Mouse (Mus musculus): ENCODE data around the gene Cacna1d.

Gene Cacna1d

GRCm38 (mm10) chr14:30208156-30208555 is 283.1 kb downstream of the Cacna1d start:
- no peak for DNase-seq (ENCODE audit: low read depth, low spot score)

- no peak for DNase-seq (ENCODE audit: low read depth, low spot score)
Measured at GRCm38 (mm10) chr14:30205821-30206220, 285.4 kb downstream of the Cacna1d start.

- DNase-seq (ENCODE audit: low read depth, low spot score) = no peak
Measured at GRCm38 (mm10) chr14:30204526-30204925, 286.7 kb downstream of the Cacna1d start.

GRCm38 (mm10) chr14:30200310-30200709 is 290.9 kb downstream of the Cacna1d start:
- no peak for DNase-seq (ENCODE audit: low read depth, low spot score)

- no peak for DNase-seq (ENCODE audit: low read depth, low spot score)
Measured at GRCm38 (mm10) chr14:30198882-30199281, 292.4 kb downstream of the Cacna1d start.

GRCm38 (mm10) chr14:30198116-30198515 is 293.1 kb downstream of the Cacna1d start:
- DNase-seq (ENCODE audit: low read depth, low spot score) = no peak

- no peak for DNase-seq (ENCODE audit: low read depth, low spot score)
Measured at GRCm38 (mm10) chr14:30196959-30197358, 294.3 kb downstream of the Cacna1d start.

GRCm38 (mm10) chr14:30196235-30196634 is 295.0 kb downstream of the Cacna1d start:
- DNase-seq (ENCODE audit: low read depth, low spot score) = peak; percentile 12

- DNase-seq (ENCODE audit: low read depth, low spot score) = no peak
Measured at GRCm38 (mm10) chr14:30190308-30190971, 300.8 kb downstream of the Cacna1d start.

GRCm38 (mm10) chr14:30185616-30186274 is 305.5 kb downstream of the Cacna1d start:
- no peak for DNase-seq (ENCODE audit: low read depth, low spot score)

GRCm38 (mm10) chr14:30184445-30185152 is 306.7 kb downstream of the Cacna1d start:
- no peak for DNase-seq (ENCODE audit: low read depth, low spot score)

- no peak for DNase-seq (ENCODE audit: low read depth, low spot score)
Measured at GRCm38 (mm10) chr14:30184013-30184412, 307.2 kb downstream of the Cacna1d start.

GRCm38 (mm10) chr14:30182624-30183524 is 308.4 kb downstream of the Cacna1d start:
- no peak for DNase-seq (ENCODE audit: low read depth, low spot score)

- DNase-seq (ENCODE audit: low read depth, low spot score) = no peak
Measured at GRCm38 (mm10) chr14:30178306-30178705, 312.9 kb downstream of the Cacna1d start.

GRCm38 (mm10) chr14:30177850-30178249 is 313.4 kb downstream of the Cacna1d start:
- peak; percentile 28 for DNase-seq (ENCODE audit: low read depth, low spot score)

- no peak for DNase-seq (ENCODE audit: low read depth, low spot score)
Measured at GRCm38 (mm10) chr14:30175362-30175761, 315.9 kb downstream of the Cacna1d start.

- no peak for DNase-seq (ENCODE audit: low read depth, low spot score)
Measured at GRCm38 (mm10) chr14:30172821-30173755, 318.2 kb downstream of the Cacna1d start.

- DNase-seq (ENCODE audit: low read depth, low spot score) = no peak
Measured at GRCm38 (mm10) chr14:30171593-30171992, 319.7 kb downstream of the Cacna1d start.

GRCm38 (mm10) chr14:30171008-30171407 is 320.2 kb downstream of the Cacna1d start:
- no peak for DNase-seq (ENCODE audit: low read depth, low spot score)

GRCm38 (mm10) chr14:30169455-30169854 is 321.8 kb downstream of the Cacna1d start:
- DNase-seq (ENCODE audit: low read depth, low spot score) = no peak
